Mouse (Mus musculus): ENCODE results near the gene Net1. TPM values are rescaled to one million over a fixed set of nuclear protein-coding genes. Genes with fewer than 3 reads are reported as not detected.
"Not testable (repeated sequence)": the region's sequence is repeated elsewhere in the genome, so short reads cannot be mapped to it uniquely, and the experiment has no call there.

Net1 gene
- polyA plus RNA-seq, 1 experiment from 2014 or later: 131 TPM

- WGBS: 77% methylated on average over 1 of the region's 1 CpGs
- ATAC-seq: no peak
- no peak overlapping the region for H3K4me3 ChIP-seq (replicated peaks)
- H3K36me3 ChIP-seq: no peaks in the 10 kb centered on the region
- no peak overlapping the region for H3K4me2 ChIP-seq (replicated peaks)
- H3K9ac ChIP-seq: no peak overlapping the region
- H3K4me1 ChIP-seq (replicated peaks): no peaks in the 10 kb centered on the region
- no peaks in the 10 kb centered on the region for H3K9me3 ChIP-seq
- H3K27ac ChIP-seq: no peak overlapping the region
- no peaks in the 10 kb centered on the region for H3K27me3 ChIP-seq (replicated peaks)
Measured at GRCm38 (mm10) chr13:3856252-3856651, 61.8 kb downstream of the Net1 start.

GRCm38 (mm10) chr13:3854856-3855255 is 63.2 kb downstream of the Net1 start:
- no peak overlapping the region for H3K4me3 ChIP-seq (replicated peaks)
- no peaks in the 10 kb centered on the region for H3K9me3 ChIP-seq
- H3K4me1 ChIP-seq (replicated peaks): no peaks in the 10 kb centered on the region
- no peaks in the 10 kb centered on the region for H3K36me3 ChIP-seq
- no peak overlapping the region for H3K4me2 ChIP-seq (replicated peaks)
- 87% methylated on average over 2 of the region's 2 CpGs for WGBS
- no peaks in the 10 kb centered on the region for H3K27me3 ChIP-seq (replicated peaks)
- ATAC-seq: no peak
- no peak overlapping the region for H3K9ac ChIP-seq
- H3K27ac ChIP-seq: no peak overlapping the region

GRCm38 (mm10) chr13:3853648-3854333 is 64.2 kb downstream of the Net1 start, which contains the start of gene Calm5:
Gene Calm5, plus strand, starts transcription at chr13:3854173.
- H3K9ac ChIP-seq; H3K4me2 ChIP-seq (replicated peaks); H3K9me3 ChIP-seq; ATAC-seq; H3K27me3 ChIP-seq (replicated peaks); H3K4me1 ChIP-seq (replicated peaks); H3K4me3 ChIP-seq (replicated peaks); H3K27ac ChIP-seq; H3K36me3 ChIP-seq: not testable (repeated sequence)
- 92% methylated on average over 3 of the region's 3 CpGs for WGBS

GRCm38 (mm10) chr13:3850330-3850729 is 67.7 kb downstream of the Net1 start:
- Histone ChIP-seq H3K4me3 (replicated peaks) (no peak overlapping the region), H3K27me3 (replicated peaks) (no peaks in the 10 kb centered on the region), H3K36me3 (no peaks in the 10 kb centered on the region), H3K27ac (no peak overlapping the region), H3K9me3 (no peaks in the 10 kb centered on the region), H3K4me1 (replicated peaks) (no peaks in the 10 kb centered on the region), H3K9ac (no peak overlapping the region), H3K4me2 (replicated peaks) (no peak overlapping the region)
- no peak for ATAC-seq
- 68% methylated on average over 1 of the region's 1 CpGs for WGBS

- not testable (repeated sequence) for H3K4me1 ChIP-seq (replicated peaks); H3K27me3 ChIP-seq (replicated peaks); H3K4me2 ChIP-seq (replicated peaks); H3K9me3 ChIP-seq; ATAC-seq; H3K4me3 ChIP-seq (replicated peaks); H3K27ac ChIP-seq; H3K9ac ChIP-seq; H3K36me3 ChIP-seq
Measured at GRCm38 (mm10) chr13:3840662-3841061, 77.4 kb downstream of the Net1 start.

GRCm38 (mm10) chr13:3837312-3837807 is 80.7 kb downstream of the Net1 start, which contains the start of gene Calm4:
Gene Calm4, plus strand, starts transcription at chr13:3837757.
- not testable (repeated sequence) for ATAC-seq; H3K27me3 ChIP-seq (replicated peaks)

GRCm38 (mm10) chr13:3833644-3834043 is 84.4 kb downstream of the Net1 start:
- not testable (repeated sequence) for H3K9ac ChIP-seq; ATAC-seq; H3K4me2 ChIP-seq (replicated peaks); H3K4me1 ChIP-seq (replicated peaks); H3K36me3 ChIP-seq; H3K27ac ChIP-seq; H3K4me3 ChIP-seq (replicated peaks); H3K9me3 ChIP-seq; H3K27me3 ChIP-seq (replicated peaks)

More at GRCm38 (mm10) chr13:3837312-3837807, 80.7 kb downstream of the Net1 start, which contains the start of gene Calm4:
- H3K4me2 ChIP-seq (replicated peaks); H3K27ac ChIP-seq; H3K9ac ChIP-seq; H3K4me3 ChIP-seq (replicated peaks); H3K36me3 ChIP-seq; H3K4me1 ChIP-seq (replicated peaks); H3K9me3 ChIP-seq: not testable (repeated sequence)

GRCm38 (mm10) chr13:3832450-3832849 is 85.6 kb downstream of the Net1 start:
- WGBS: 40% methylated on average over 2 of the region's 2 CpGs
- Histone ChIP-seq H3K27me3 (replicated peaks) (no peaks in the 10 kb centered on the region), H3K4me1 (replicated peaks) (no peaks in the 10 kb centered on the region), H3K9ac (no peak overlapping the region), H3K4me2 (replicated peaks) (no peak overlapping the region), H3K36me3 (no peaks in the 10 kb centered on the region), H3K27ac (no peak overlapping the region), H3K9me3 (no peaks in the 10 kb centered on the region), H3K4me3 (replicated peaks) (no peak overlapping the region)
- ATAC-seq: peak; percentile 36; the same call in 1 of the 2 replicates

Other genes with a start within 250 kb of the Net1 start
- gene Calml3, start 113.9 kb downstream of the Net1 start, polyA plus RNA-seq (2015; fragmentation: Nextera tagmentation; extraction: Ambion mirVana): not detected in 2 replicates
- gene Calm4, start 80.5 kb downstream of the Net1 start, polyA plus RNA-seq (2015; fragmentation: Nextera tagmentation; extraction: Ambion mirVana): not detected in 2 replicates
- not detected in 2 replicates for gene Calm5, start 64.0 kb downstream of the Net1 start, polyA plus RNA-seq (2015; fragmentation: Nextera tagmentation; extraction: Ambion mirVana)
- gene Tubal3, start 54 bp upstream of the Net1 start, polyA plus RNA-seq (2015; fragmentation: Nextera tagmentation; extraction: Ambion mirVana): 31.1 and 36.0 TPM in 2 replicates
- gene Ucn3, start 27.1 kb upstream of the Net1 start, polyA plus RNA-seq (2015; fragmentation: Nextera tagmentation; extraction: Ambion mirVana): 0.25 and 0.44 TPM in 2 replicates
- gene Akr1c14, start 130.8 kb upstream of the Net1 start, polyA plus RNA-seq (2015; fragmentation: Nextera tagmentation; extraction: Ambion mirVana): 3.9 and 4.3 TPM in 2 replicates
- gene Akr1c18, start 232.4 kb upstream of the Net1 start, polyA plus RNA-seq (2015; fragmentation: Nextera tagmentation; extraction: Ambion mirVana): 0.28 and 0.46 TPM in 2 replicates

Measured in intestine, embryonic 15.5 days (tissue).